Mouse (Mus musculus) G1E-ER4 (cell line): Measurements from ENCODE around the gene Zbtb7b. TPM values are rescaled to one million over a fixed set of nuclear protein-coding genes. Genes with fewer than 3 reads are reported as not detected.

Source experiments
- GATA1 ChIP-seq: IDR thresholded peaks from one replicate; pipeline ENCODE4 v1.8.0; 2012; ENCODE audit warnings: low read length, inconsistent platforms
- polyA plus RNA-seq: library from polyadenylated mRNA; stranded (reverse); fragments of >175 nt; gene quantifications from 2 replicates; pipeline ENCODE4 v1.2.3, GENCODE M21; 2012

Zbtb7b gene
- polyA plus RNA-seq, 1 experiment = 39.3 TPM

DNA sequence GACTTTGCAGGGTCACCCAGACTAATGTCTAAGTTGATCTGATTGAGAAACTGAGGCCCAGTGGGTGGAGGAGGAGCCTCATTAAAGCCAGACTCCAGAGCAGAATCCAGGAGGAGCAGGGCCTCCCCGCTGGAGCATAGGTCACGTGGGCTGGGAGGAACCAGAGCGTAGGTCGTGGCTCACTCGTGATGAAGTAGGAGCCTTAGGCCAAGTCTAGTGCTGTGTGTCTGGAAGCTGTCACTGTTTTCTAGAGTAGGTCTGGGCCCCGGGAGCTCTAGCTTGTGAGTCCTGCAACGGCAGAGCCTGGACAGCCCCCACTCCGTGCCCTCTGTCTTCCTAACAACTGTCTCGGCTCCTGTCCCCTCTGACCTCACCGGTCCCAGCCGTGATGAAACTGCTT, 27.2 kb downstream of the Zbtb7b start:
- no peak for TF ChIP-seq GATA1

DNA sequence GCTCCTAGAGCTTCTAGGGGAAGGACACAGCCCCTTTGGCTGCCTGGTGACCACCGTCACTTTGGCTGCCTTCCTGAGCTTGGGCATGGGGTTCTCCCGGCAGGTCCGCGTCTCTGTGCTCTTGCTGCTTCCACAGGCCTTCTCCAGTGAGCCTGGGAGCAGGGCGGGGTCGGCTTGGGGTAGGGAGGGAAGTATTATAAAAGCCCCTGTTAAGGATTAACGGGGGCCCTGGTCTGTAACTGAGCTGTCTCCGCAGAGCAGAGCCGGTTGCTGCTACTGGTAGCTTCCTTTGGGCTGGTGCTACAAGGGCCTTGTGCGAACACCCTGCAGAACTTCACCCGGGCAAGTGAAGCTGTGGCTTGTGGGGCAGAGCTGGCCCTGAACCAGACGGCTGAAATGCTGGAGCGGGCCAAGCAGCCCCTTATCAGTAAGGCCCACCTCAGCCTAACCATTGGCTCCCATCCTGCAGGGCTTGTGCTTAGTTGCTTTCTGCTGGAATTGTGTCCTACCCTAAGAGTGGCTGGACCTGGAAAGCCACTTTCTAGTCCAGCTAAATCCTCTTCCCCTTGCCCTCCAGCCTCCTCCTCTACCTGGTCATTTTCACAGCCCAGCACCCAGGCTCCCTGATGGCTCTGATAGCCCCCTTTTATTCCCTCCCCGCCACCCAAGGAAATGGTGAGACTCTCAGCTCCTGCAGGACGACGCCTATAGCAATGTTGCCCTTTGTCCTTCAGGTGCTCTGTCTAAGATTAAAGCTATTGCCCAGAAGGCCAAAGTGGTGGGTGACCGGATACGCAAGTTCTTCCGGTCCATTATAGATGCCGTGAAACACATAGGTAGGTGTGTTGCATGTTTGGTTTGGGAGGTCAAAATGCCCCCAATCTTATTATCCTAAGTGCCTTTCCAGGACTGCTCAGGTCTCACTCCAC, 28.8 kb downstream of the Zbtb7b start:
- no peak for TF ChIP-seq GATA1

DNA sequence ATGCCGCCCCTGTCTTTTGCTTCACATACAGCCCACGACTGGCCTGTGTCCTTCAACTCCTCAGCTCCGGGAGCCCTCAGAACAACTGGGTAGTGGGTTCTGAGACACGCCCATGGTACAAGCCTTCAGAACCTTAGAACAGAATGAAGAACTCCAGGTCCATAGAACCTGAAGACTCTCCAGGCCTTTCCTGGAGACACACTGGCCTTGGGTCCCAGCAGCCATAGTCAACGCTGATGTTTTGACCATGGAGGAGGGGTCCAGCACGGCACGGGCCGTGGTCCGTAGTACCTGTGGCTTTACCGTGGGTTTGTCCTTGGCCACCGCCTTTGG, 29.5 kb downstream of the Zbtb7b start, which contains the start of gene Dcst1:
Gene Dcst1, minus strand, starts transcription at position 101 of the 333 bp plus-strand sequence.
- no peak for TF ChIP-seq GATA1

DNA sequence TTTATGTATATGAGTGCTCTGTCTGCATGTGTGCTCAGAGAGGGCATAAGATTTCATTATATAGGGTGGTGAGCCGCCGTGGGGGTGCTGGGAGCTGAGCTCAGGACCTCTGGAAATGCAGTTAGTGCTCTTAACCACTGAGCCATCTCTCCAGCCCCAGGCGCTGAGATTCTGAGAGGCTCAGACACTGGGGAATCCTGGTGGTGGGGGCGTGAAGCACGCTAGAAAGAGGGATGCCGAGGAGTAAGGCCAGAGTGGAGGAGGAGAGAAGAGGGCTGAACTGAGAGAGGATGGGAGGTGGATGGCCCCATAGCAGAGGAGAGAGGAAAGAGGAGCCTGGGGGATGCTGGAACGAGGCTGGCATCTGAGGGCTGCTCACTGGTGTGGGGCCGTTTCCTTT, 29.9 kb downstream of the Zbtb7b start:
- no peak for TF ChIP-seq GATA1

DNA sequence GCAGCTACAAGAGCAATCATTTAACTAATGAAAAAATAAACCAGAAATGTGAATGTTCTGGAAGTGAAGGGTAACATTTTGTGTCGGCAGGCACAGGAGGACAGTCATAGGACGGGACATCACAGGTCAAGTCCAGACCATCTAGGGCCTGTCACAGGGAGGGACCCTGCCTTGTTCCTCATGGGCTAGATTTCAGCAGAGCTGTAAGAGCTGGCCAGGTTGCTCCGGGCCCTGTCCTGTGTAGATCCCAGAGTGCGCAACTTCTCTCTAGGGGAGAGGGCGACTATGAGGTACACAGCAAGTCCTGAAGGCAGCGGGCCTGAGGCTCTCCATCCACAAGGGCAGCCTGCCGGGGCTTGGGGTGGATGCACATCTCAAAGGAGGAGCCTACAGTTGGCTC, 32.9 kb downstream of the Zbtb7b start, which contains the start of gene Dcst2:
Gene Dcst2, plus strand, starts transcription at position 301 of the 400 bp plus-strand sequence.
- no peak for TF ChIP-seq GATA1

DNA sequence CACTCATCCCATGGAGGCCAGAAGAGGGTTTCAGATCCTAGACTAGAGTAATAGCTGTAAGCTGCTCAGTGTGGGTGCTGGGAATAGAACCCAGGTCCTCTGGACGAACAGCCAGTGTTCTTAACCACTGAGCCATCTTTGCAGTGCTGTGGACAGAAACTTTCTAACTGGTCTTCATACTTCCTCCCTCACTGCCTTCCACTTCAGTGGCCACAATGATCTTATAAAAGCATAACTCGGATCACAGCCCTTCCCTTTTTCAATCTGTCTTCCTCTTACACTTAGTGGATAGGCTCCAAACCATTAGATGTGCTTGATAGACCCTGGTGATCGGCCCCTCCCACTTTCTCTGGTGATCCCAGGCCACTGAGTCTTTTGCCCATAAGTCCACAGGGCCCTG, 34.3 kb downstream of the Zbtb7b start:
- no peak for TF ChIP-seq GATA1

DNA sequence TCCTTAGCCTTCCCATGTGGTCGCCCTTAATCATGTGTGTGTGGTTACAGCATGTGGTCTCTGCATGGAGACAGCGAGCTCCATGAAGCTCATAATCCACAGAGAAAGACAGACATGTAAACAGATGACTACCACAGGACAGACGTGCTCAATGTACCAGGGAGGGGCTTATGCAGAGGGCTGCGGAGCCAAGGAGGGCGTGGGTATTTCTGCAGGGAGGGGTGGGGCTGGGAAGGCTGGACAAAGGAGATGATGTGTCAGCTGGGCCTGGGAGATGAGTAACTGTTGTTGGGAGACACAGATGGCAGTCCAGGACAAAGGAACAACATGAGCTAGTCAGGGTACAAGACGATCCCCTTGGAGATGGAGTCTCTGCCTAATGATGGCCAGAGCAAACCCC, 34.9 kb downstream of the Zbtb7b start:
- TF ChIP-seq GATA1 = no peak

GRCm38 (mm10) chr3:89356029-89356428, 38.5 kb downstream of the Zbtb7b start:
- TF ChIP-seq GATA1 = no peak

DNA sequence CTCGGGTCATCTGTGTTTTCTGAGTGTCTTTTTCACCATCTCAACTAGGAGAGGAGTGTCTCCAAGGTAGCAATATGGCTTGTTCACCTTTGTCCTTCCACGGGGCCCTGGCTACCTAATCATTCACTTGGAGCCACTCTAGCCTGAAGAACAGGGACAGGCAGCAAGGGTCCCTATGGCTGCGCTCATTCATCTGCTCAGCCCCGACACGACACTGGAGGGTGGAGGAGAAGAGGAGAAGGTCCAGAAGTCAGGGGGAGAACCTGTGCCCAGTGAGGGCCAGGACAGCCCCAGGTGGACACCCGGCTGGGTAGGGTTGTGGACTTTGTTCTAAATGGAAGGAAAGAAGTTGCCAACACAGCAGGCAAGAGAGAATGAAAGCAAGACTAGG, 39.1 kb downstream of the Zbtb7b start:
- no peak for TF ChIP-seq GATA1

DNA sequence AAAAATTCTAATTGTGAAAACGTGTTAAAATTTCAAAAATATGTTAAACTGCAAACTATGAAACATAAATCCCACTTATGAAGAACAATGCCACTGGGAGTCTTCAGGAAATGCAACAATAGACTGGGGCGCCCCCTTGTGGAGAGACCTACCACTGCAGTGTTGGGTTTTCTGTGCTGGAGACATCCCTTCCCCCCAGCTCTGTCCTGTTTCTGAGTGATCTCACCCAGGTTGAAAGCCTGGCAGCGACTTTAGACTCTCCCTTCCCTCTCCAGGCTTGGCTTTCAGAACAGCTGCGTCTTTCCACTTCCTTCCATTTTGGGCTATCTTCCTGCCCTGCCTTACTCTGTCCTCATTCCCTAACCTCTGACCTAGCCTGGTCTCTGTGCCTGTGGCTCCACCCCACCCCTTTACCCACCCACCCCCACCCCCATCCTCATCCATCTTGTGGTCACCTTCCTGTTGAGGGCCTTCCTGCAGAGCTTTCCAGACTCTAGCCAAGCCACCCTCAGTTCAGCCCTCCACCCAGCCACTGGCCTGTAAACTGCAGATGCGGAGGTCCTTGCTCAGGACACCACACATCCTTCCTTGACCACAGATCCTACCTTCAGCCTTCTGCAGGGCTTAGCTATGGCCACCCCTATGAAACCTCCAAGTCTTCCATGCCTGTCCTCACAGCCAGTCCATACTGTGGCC, 39.6 kb downstream of the Zbtb7b start:
- no peak for TF ChIP-seq GATA1

GRCm38 (mm10) chr3:89351271-89351670, 43.3 kb downstream of the Zbtb7b start:
- TF ChIP-seq GATA1 = no peak

GRCm38 (mm10) chr3:89349869-89350501, 44.6 kb downstream of the Zbtb7b start, which contains the start of gene Adam15:
Gene Adam15, minus strand, starts transcription at chr3:89349996.
- no peak for TF ChIP-seq GATA1

DNA sequence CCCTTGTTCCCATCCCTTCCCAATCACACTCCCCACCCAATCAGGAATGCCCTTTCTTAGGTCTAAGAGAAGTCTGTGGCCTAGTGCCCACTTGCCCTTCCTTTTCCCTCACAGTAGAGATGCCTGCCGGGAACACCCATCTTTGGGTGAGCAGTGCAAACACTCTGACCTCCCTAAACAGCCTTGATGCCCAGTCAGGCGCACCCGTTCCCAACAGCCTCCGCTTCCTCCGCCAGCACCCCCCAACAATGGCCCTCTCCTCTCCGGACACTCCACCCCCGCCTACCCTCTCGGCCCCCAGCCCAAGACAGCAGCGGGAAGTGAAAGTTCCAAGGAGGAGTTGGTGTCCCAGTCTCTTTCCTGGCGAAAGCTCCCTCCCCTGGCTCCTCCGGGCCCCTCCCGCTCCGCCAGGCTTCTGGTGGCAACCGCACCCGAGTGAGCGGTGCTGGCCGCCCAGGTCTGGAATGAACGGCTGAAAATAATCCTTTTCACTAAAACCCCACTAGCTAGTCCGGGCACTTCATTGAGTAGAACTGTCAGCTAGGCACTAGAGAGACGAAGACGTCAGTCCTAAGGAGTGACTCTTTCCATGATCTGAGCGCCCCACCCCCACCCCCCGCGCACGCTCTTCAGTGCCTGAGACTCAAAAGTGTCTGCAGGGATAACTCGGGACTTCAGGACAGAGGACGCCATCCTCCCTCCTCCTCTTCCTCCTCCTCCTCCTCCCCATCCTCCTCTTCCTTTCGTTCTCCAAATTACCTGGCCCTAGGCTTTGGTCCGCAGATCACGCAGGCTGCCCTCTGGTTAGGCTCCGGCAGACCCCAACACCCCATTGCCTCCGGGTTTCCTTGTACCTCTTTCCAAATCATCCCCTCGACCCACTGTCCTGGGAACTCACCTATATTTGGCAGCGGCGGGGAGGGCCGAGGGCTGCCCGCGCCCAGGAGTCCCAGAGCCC, 45.4 kb downstream of the Zbtb7b start:
- TF ChIP-seq GATA1 = no peak

- no peak for TF ChIP-seq GATA1
Observed at GRCm38 (mm10) chr3:89347916-89348315, 46.7 kb downstream of the Zbtb7b start.
